Mouse (Mus musculus): ENCODE measurements around the gene Gm436. TPM values are rescaled to one million over a fixed set of nuclear protein-coding genes. Genes with fewer than 3 reads are reported as not detected.

The Gm436 gene
- not detected for polyA plus RNA-seq (2017; shearing (Covaris generic))

GRCm38 (mm10) chr4:144686268-144686667 lies at the start of gene Gm436:
Gm436 (minus strand) TSS chr4:144686368.

DNA sequence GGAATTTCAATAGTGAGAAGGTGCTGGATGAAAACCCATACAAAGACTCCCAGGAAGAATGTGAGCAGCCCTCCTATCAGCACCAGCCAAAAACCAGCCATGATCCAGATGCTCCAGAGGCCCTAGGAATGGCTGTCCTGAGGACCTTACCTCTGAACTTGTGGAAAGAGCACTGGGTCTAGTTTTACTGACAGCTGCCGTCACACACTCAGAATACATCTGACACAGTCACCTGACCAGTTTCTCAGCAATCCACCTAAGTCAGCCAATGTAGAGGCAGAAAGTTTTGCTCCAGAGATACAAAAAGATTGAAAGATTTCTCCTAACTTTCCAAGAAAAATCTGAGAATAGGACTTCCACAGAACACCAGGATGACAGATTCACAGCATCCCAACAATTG lies 35.1 kb upstream of the Gm436 start, which contains the start of gene Gm13178:
TSS of gene Gm13178 (minus strand) at position 101 of the 400 bp plus-strand sequence.

Other genes starting within 250 kb of the Gm436 start
- not detected for gene 1700012P22Rik, start 247.6 kb downstream of the Gm436 start, polyA plus RNA-seq (2017; shearing (Covaris generic))
- not detected for gene Gm9944, start 233.1 kb downstream of the Gm436 start, polyA plus RNA-seq (2017; shearing (Covaris generic))
- gene Aadacl3, start 222.6 kb downstream of the Gm436 start, polyA plus RNA-seq (2017; shearing (Covaris generic)), result not detected
- not detected for gene 9430007A20Rik, start 166.5 kb downstream of the Gm436 start, polyA plus RNA-seq (2017; shearing (Covaris generic))
- not detected for gene Gm13124, start 121.2 kb downstream of the Gm436 start, polyA plus RNA-seq (2017; shearing (Covaris generic))
- not detected for gene Aadacl4, start 72.7 kb downstream of the Gm436 start, polyA plus RNA-seq (2017; shearing (Covaris generic))
- gene Gm13178, start 35.0 kb upstream of the Gm436 start, polyA plus RNA-seq (2017; shearing (Covaris generic)), result not detected
- gene Gm438, start 100.2 kb upstream of the Gm436 start, polyA plus RNA-seq (2017; shearing (Covaris generic)), result not detected
- gene Dhrs3, start 206.5 kb upstream of the Gm436 start, polyA plus RNA-seq (2017; shearing (Covaris generic)), result 1.4 TPM